Mouse (Mus musculus): ENCODE measurements around the gene A26c2. TPM values are rescaled to one million over a fixed set of nuclear protein-coding genes. Genes with fewer than 3 reads are reported as not detected.

The A26c2 gene
- total RNA-seq (2021): not detected

DNA sequence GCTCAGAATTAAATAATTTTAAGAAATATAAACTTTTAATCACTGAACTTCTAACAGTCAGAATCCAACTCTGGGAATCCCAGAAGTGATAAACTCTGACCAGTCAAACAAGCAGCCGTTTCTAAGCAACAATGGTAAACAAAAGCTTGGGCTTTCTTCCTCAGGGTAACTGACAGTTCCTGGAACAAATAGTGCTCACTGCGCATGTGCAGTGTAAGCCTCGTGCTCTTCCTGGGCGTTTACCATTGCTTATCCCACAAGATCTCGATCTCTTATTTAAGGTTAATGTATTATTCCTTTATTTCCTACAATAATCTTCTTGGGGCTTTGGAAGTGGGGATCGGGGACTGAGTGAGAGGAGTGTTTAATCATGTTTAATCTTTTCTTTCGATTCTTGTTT lies at the start of gene A26c2:
A26c2 (minus strand) TSS at position 101 of the 400 bp plus-strand sequence.
- intact Hi-C loops (cut with DNase I): no loop called here
- DNase-seq: no peak

DNA sequence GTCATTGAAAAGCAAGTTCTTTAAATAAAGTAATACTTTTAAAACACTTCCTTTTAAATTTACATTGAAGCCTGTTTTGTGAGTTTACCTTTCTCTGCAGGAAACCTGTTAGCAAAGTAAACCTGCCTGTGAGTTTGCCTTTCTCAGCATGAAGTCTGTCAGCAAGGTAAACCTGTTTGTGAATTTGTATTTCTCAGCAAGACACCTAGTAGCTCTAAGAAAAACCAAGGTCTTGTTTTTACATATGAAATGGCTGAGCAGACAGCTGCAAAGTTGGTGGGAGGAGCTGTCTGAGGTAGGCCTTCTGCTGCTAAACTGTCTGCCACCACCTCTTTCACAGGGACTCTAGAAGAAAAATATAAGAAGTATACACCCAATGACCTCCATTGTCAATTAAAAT lies 28.0 kb upstream of the A26c2 start:
- intact Hi-C loops (cut with DNase I): no loop called here
- no peak for DNase-seq
